Mouse (Mus musculus) stomach, embryonic 15.5 days (tissue): ENCODE measurements around the gene Zfp617. TPM values are rescaled to one million over a fixed set of nuclear protein-coding genes. Genes with fewer than 3 reads are reported as not detected.
A peak's percentile ranks its signal among the peaks of the same experiment; 100 is the strongest.
"Not testable (repeated sequence)": the region's sequence is repeated elsewhere in the genome, so short reads cannot be mapped to it uniquely, and the experiment has no call there.

Source experiments
- ATAC-seq: fragments of 200-750 bp; cut with Nextera tagmentation; 2 replicates; pipeline ENCODE4 v1.8.0; 2017; ENCODE audit warnings: low read depth, moderate number of reproducible peaks, moderate TSS enrichment; ENCODE audit not compliant: insufficient read depth, low FRiP score
- H3K27ac ChIP-seq: fragments of 300-500 bp; sonication (generic); 2 replicates; pipeline ENCODE4 v1.5.1; 2015; ENCODE audit warnings: mild to moderate bottlenecking, inconsistent platforms
- H3K27me3 ChIP-seq: fragments of 300-500 bp; sonication (generic); replicated peaks from 2 replicates; pipeline ENCODE4 v1.6.1; 2015; ENCODE audit warnings: inconsistent platforms
- H3K36me3 ChIP-seq: fragments of 300-500 bp; sonication (generic); 2 replicates; pipeline ENCODE4 v1.6.1; 2015; ENCODE audit warnings: inconsistent platforms
- H3K4me1 ChIP-seq: fragments of 300-500 bp; sonication (generic); 2 replicates; pipeline ENCODE4 v1.6.1; 2015; ENCODE audit warnings: inconsistent platforms
- H3K4me2 ChIP-seq: fragments of 300-500 bp; sonication (generic); 2 replicates; pipeline ENCODE4 v1.6.1; 2015; ENCODE audit warnings: mild to moderate bottlenecking, inconsistent platforms
- H3K4me3 ChIP-seq: fragments of 300-500 bp; sonication (generic); replicated peaks from 2 replicates; pipeline ENCODE4 v1.5.1; 2015; ENCODE audit warnings: inconsistent platforms
- H3K9ac ChIP-seq: fragments of 300-500 bp; sonication (generic); 2 replicates; pipeline ENCODE4 v1.6.1; 2015; ENCODE audit warnings: inconsistent platforms
- H3K9me3 ChIP-seq: fragments of 300-500 bp; sonication (generic); 2 replicates; pipeline ENCODE4 v1.6.1; 2016; ENCODE audit warnings: inconsistent platforms
- WGBS: fragments of 180-500 bp; shearing (Covaris S2); methylation state at CpG from one replicate; pipeline ENCODE4 v1.1.7; 2015; 5-methylcytosine and 5-hydroxymethylcytosine counted together
- polyA plus RNA-seq: library from polyadenylated mRNA; unstranded; fragments of >200 nt; fragmentation: Nextera tagmentation; extraction: Ambion mirVana; gene quantifications from 2 replicates; pipeline ENCODE4 v1.2.1, GENCODE M21; 2015

Gene Zfp617
- 21.9 and 22.1 TPM in 2 replicates for polyA plus RNA-seq

DNA sequence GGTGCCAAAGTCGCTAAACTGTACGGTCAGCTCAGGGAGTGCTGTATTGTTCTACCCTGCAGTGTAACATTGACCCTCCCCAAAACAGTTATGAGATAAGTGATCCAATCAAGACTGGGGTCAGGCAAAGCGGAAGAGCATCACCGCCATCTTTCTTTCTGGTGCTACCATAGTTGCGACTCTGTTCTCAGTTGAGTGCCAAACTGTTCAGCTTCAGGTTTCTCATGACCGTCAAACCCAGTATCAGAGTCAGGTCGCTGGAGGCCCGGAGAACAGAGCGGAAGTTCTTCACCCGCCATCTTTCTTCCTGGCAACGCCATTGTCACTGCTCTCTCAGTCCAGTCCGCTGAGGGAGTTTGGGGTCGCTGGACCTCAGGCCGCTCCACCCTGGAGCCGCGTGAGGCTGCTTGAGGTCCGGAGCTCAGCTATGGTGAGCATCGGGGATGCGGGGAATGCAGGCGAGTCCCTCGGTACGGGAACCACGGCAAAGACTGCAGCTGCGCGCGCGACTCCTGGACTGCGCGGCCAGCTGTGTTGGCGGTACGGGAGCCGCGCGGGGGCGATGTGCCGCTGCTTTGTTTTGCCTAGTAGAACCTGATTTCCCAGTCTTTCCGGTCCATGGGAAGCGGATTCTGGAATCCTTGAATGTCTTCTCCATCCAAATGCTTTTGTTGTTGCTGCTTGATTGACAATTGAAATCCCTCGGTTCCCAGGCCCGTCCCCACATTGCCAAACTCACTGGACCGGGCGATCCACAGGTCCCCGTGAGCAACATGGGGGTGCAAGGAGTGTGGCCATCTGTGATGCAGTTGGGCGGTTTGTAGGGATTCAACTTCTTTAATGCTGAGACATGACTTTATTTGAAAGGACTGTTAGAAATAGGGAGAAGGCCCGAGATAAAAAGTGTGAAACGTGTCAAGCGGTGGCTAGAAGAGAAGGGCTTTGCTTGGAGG, at the start of gene Zfp617, which contains the start of gene Zfp882:
Gene Zfp617, plus strand, starts transcription at position 327 of the 953 bp plus-strand sequence.
Gene Zfp882, plus strand, starts transcription at position 300 of the 953 bp plus-strand sequence.
- H3K4me1 ChIP-seq = no peaks in the 10 kb centered on the region

DNA sequence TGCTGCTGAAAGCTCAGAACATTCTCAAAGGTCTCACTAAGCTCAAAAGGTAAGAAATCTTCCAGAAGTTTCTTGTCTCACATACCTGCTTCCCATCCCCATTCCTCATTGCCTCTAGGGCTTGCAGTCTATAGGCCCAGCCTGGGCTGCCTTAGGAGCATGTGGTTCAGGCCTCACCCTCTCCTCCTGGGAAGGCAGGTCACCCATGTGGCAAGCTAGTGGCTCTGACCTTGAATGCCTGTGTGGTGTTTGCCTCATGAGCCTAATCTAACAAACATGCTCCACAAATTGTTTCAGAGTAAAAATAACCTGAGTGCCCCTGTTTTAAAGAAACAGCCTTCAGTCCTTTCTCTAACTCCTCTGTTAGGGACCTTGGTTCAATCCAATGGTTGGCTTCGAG, 46.9 kb upstream of the Zfp617 start:
- not testable (repeated sequence) for H3K36me3 ChIP-seq, H3K4me3 ChIP-seq, ATAC-seq, H3K4me2 ChIP-seq, H3K9ac ChIP-seq, H3K9me3 ChIP-seq, H3K27ac ChIP-seq, H3K27me3 ChIP-seq, H3K4me1 ChIP-seq
- WGBS = 81% methylated on average over 1 of the region's 1 CpGs

More for the DNA sequence above, at the start of gene Zfp617, which contains the start of gene Zfp882:
- H3K4me3 ChIP-seq = peak within 1 kb of the TSS; percentile 68
- ATAC-seq = peak; percentile 94
- no peaks in the 10 kb centered on the region for H3K36me3 ChIP-seq
- H3K27me3 ChIP-seq = no peaks in the 10 kb centered on the region
- 7% methylated on average over 47 of the region's 47 CpGs for WGBS
- peak within 1 kb of the TSS; percentile 94 for H3K27ac ChIP-seq
- no peaks in the 10 kb centered on the region for H3K9me3 ChIP-seq
- peak within 1 kb of the TSS; percentile 81 for H3K9ac ChIP-seq
- peak within 1 kb of the TSS; percentile 60 for H3K4me2 ChIP-seq

GRCm38 (mm10) chr8:71862038-71862437, 46.4 kb upstream of the Zfp617 start:
- ATAC-seq, H3K36me3 ChIP-seq, H3K9ac ChIP-seq, H3K27me3 ChIP-seq, H3K27ac ChIP-seq, H3K4me2 ChIP-seq, H3K4me3 ChIP-seq, H3K4me1 ChIP-seq, H3K9me3 ChIP-seq: not testable (repeated sequence)

- H3K27ac ChIP-seq = peak within 1 kb of the TSS; percentile 76
- peaks cover 19% of the 10 kb centered on the region for H3K36me3 ChIP-seq
- H3K9me3 ChIP-seq = no peaks in the 10 kb centered on the region
- H3K4me2 ChIP-seq = peak within 1 kb of the TSS; percentile 87
- H3K27me3 ChIP-seq = no peaks in the 10 kb centered on the region
- H3K4me1 ChIP-seq = 0 out of 2 replicates have a peak, but pooled peaks cover 2% of the 10 kb centered on the region
- ATAC-seq = peak; percentile 91
- H3K4me3 ChIP-seq = peak within 1 kb of the TSS; percentile 67
- H3K9ac ChIP-seq = peak within 1 kb of the TSS; percentile 76
- 4% methylated on average over 45 of the region's 45 CpGs for WGBS
These were observed 26.7 kb upstream of the Zfp617 start, which contains the start of gene Zfp709 for GRCm38 (mm10) chr8:71881618-71882274. Gene Zfp709 (plus strand): TSS chr8:71882019.

DNA sequence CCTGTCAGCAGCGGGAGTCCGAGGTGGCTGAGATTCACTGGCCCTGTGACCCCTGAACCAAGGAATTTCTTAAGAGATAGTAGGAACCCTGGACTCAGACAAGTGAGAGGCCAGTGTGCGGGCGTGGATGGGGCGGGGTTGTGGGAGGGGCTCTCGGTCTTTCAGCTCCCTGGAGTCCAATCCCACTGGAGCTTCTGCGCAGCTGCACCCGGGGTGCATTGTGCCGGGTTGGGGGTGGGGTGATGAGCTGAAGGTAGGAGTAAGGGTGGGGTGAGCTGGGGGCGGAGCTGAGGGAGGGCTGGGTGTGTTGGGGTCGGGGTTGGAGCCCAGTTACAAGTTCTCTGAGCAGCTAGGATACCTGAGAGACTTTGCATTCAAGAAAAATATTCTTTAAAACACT, 7.8 kb upstream of the Zfp617 start:
- H3K9me3 ChIP-seq, H3K4me2 ChIP-seq, H3K36me3 ChIP-seq, H3K4me3 ChIP-seq, ATAC-seq, H3K27me3 ChIP-seq, H3K4me1 ChIP-seq, H3K9ac ChIP-seq, H3K27ac ChIP-seq: not testable (repeated sequence)
- WGBS = 55% methylated on average over 11 of the region's 11 CpGs

- not testable (repeated sequence) for H3K4me2 ChIP-seq, H3K9ac ChIP-seq, H3K4me1 ChIP-seq, H3K27me3 ChIP-seq, ATAC-seq, H3K4me3 ChIP-seq, H3K27ac ChIP-seq, H3K36me3 ChIP-seq, H3K9me3 ChIP-seq
- 65% methylated on average over 1 of the region's 1 CpGs for WGBS
These were observed 5.4 kb upstream of the Zfp617 start for GRCm38 (mm10) chr8:71903084-71903483.

- Histone ChIP-seq H3K4me3 (no peak overlapping the region), H3K9ac (no peak overlapping the region), H3K4me1 (no peaks in the 10 kb centered on the region), H3K27me3 (no peaks in the 10 kb centered on the region), H3K4me2 (no peak overlapping the region), H3K36me3 (no peaks in the 10 kb centered on the region), H3K9me3 (no peaks in the 10 kb centered on the region), H3K27ac (no peak overlapping the region)
- ATAC-seq = no peak
- WGBS = 92% methylated on average over 1 of the region's 1 CpGs
These were observed 1.6 kb upstream of the Zfp617 start for GRCm38 (mm10) chr8:71906809-71907208.

DNA sequence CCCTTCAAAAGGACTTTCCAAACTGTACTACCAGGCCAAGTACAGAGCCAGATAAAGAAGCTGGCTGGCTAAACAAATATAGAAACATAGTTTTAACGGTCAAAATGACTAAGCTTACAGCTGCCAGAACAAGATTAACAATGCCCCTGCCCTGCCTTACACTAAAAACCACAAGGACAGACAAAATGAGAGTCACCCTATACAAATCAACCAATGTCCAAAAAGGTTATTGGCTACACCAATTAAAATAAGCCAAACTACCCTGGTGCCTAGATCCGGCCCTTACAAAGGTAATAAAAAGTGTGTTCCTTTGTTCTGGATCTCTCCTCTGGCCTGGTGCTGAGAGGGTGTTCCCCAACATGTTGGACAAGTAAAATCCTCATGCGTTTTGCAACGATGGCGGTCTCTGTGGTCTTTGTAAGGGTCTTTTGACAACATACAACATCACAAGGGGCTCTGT, 607 bp upstream of the Zfp617 start:
- Histone ChIP-seq H3K4me2 (peak overlapping the region; percentile 60), H3K27ac (peak overlapping the region; percentile 94; the same call in 1 of the 2 replicates), H3K9ac (no peak overlapping the region), H3K4me1 (no peaks in the 10 kb centered on the region), H3K9me3 (no peaks in the 10 kb centered on the region), H3K36me3 (no peaks in the 10 kb centered on the region), H3K27me3 (no peaks in the 10 kb centered on the region), H3K4me3 (peak overlapping the region; percentile 68)
- no peak for ATAC-seq
- 93% methylated on average over 5 of the region's 5 CpGs for WGBS

- no peaks in the 10 kb centered on the region for H3K4me1 ChIP-seq
- no peak overlapping the region for H3K27ac ChIP-seq
- H3K9me3 ChIP-seq = no peaks in the 10 kb centered on the region
- peaks cover 7% of the 10 kb centered on the region; the same call in 1 of the 2 replicates for H3K36me3 ChIP-seq
- no peaks in the 10 kb centered on the region for H3K27me3 ChIP-seq
- 87% methylated on average over 2 of the region's 2 CpGs for WGBS
- no peak overlapping the region for H3K9ac ChIP-seq
- H3K4me3 ChIP-seq = no peak overlapping the region
- H3K4me2 ChIP-seq = no peak overlapping the region
- no peak for ATAC-seq
These were observed 3.9 kb downstream of the Zfp617 start for GRCm38 (mm10) chr8:71912286-71912685.

GRCm38 (mm10) chr8:71922567-71923401, 14.3 kb downstream of the Zfp617 start:
- Histone ChIP-seq H3K4me1 (no peaks in the 10 kb centered on the region), H3K27me3 (no peaks in the 10 kb centered on the region), H3K36me3 (no peaks in the 10 kb centered on the region), H3K27ac (peak overlapping the region; percentile 98), H3K9me3 (no peaks in the 10 kb centered on the region), H3K4me3 (peak overlapping the region; percentile 78), H3K4me2 (peak overlapping the region; percentile 54), H3K9ac (peak overlapping the region; percentile 88)
- WGBS = under 1% methylated on average over 57 of the region's 57 CpGs
- peak; percentile 100 for ATAC-seq

DNA sequence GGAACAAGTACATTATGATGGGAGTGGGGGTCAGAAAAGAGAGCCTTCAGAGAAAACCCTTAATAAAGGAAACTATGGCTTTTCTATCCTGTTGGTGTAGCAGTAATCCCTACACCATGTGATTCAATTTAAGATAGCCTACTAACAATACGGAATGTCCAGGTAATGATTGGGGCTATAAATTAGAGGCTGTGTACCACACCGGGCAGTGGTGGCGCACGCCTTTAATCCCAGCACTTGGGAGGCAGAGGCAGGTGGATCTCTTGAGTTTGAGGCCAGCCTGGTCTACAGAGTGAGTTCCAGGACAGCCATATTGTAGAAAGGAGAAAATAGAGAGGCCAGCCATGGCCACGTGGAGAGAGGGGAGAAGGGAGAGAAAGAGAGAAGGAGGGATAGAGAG, 17.4 kb downstream of the Zfp617 start:
- Histone ChIP-seq H3K9me3 (no peaks in the 10 kb centered on the region), H3K27ac (no peak overlapping the region), H3K4me2 (no peak overlapping the region), H3K4me1 (no peaks in the 10 kb centered on the region), H3K9ac (no peak overlapping the region), H3K4me3 (no peak overlapping the region), H3K36me3 (peaks cover 17% of the 10 kb centered on the region), H3K27me3 (no peaks in the 10 kb centered on the region)
- no peak for ATAC-seq
- 94% methylated on average over 5 of the region's 5 CpGs for WGBS
